Mouse (Mus musculus) colon, adult 2 months (tissue): ENCODE measurements around the gene Fndc3b. TPM values are rescaled to one million over a fixed set of nuclear protein-coding genes. Genes with fewer than 3 reads are reported as not detected.

Experiments
- polyA plus RNA-seq: library from polyadenylated mRNA; depleted of rRNA; stranded (reverse); fragments of >200 nt; gene quantifications from 2 replicates; pipeline ENCODE4 v1.2.3, GENCODE M21; 2012; rRNA removed

Fndc3b gene
- 10.5 and 13.9 TPM in 2 replicates for polyA plus RNA-seq

GRCm38 (mm10) chr3:27710648-27711428 is at the start of gene Fndc3b:
Gene Fndc3b (minus strand): TSS chr3:27711307.

GRCm38 (mm10) chr3:27371276-27371621 is 339.9 kb downstream of the Fndc3b start, which contains the start of gene Ghsr:
Gene Ghsr (plus strand): TSS chr3:27371351.

Other genes with a start within 250 kb of the Fndc3b start
- 0.17 TPM in 1 of 2 replicates, not detected in the other for gene Tmem212, start 185.1 kb upstream of the Fndc3b start, polyA plus RNA-seq
- gene Pld1, start 227.4 kb upstream of the Fndc3b start, polyA plus RNA-seq, result 13.0 and 14.6 TPM in 2 replicates